Mouse (Mus musculus): ENCODE measurements around the gene Selenbp2.
"Not testable (repeated sequence)": the region's sequence is repeated elsewhere in the genome, so short reads cannot be mapped to it uniquely, and the experiment has no call there.

Selenbp2 gene

DNA sequence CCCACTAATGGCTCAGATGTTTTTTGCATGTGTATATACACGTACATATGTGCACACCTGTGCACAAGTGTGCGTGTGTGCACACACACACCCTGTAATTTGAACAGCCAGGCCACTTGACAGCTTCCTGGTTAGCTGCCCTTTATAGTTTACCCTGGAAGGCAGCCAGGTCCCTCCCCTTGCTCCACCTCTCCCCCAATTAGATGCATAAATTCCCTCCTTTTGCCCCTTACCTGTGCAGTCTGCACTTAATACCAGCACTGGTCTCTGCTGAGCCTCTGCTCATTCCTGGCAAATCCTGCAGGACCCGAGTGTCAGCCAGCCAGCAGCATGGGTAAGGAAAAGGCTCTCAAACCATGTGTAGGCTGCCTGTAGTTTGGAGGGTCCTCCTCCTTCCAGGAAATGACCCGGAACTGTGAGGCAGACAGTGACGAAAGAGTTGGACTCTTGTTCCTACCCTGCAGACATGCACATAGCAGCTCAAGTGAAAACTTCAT, at the start of gene Selenbp2:
Gene Selenbp2, plus strand, starts transcription at position 228 of the 497 bp plus-strand sequence.
- DNase-seq (ENCODE audit: low spot score): peak; percentile 79

DNA sequence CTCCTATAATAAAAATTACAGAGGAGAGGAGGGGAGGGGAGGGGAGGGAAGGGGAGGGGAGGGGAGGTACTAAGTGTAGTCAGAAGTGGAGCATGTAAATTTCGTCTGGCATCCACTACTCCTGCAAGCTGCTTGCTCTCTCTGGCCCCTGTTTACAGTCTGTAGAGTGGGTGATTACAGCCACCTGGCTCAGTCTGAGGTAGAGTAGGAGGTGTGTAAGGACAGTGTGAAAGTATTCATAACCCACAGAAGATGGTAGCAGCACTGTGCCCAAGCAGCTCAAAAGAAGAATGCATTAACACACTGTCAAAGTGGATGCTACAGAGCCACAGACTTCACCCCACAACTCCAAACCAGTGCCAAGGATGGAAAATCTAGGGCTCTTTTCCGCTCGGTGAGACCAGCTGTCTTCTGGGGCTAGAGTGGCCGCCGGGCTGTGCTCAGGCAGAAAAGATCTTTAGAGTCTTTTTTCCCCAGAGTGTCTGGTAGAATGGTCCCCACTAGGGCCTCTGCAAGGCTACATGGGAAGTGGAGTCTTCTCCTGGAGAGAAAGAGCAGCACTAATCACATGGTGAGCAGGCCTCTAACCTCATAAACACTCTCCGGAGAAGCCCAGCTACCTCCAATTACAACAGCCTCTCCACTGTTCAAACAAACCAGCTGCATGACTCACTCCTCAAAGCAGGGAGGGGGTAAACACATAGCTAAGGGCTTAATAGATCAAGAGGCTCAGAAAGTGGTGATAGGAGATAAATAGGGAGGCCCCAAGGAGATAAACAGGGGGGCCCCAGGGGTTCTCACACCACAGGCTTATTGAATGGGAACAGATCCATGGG, 44.4 kb upstream of the Selenbp2 start:
- peak; percentile 87 for DNase-seq (ENCODE audit: low spot score)

DNA sequence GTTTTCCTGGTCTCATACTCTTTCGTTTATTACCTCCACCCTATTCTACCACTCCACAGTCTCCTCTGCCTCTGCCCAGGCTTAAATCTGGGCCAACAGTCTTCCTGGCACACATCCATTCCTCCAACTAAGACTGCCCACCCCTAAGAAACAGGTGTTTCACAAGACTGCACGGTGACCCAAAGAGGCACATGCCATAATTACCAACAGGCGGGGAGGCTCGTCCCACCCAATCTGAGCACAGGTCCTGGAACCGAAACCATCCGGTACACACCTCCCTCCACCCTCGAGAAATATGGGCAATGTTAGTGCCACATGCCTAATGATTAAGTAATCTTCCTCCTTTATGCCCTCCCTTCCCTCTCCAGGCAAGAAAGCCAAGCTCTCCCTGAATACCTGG, 42.9 kb upstream of the Selenbp2 start:
- DNase-seq (ENCODE audit: low spot score): no peak

DNA sequence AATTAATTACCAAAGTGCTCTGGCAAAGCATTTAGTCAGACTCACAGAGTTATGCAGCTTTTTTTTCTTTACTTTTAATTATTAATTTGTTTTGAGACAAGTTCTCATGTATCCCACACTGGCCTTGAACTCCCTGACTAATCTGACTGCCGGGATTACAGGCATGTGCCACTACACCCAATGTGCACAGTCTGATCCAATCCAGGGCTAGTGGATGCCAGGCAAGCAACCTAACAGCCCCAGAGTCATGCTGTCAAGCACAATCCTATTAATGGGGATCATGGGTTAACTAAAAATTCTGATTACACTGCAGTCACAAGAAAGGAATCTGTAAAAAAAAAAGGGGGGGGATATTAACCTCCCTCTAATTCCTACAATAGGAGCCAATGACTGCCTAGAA, 39.4 kb upstream of the Selenbp2 start:
- DNase-seq (ENCODE audit: low spot score): not testable (repeated sequence)

DNA sequence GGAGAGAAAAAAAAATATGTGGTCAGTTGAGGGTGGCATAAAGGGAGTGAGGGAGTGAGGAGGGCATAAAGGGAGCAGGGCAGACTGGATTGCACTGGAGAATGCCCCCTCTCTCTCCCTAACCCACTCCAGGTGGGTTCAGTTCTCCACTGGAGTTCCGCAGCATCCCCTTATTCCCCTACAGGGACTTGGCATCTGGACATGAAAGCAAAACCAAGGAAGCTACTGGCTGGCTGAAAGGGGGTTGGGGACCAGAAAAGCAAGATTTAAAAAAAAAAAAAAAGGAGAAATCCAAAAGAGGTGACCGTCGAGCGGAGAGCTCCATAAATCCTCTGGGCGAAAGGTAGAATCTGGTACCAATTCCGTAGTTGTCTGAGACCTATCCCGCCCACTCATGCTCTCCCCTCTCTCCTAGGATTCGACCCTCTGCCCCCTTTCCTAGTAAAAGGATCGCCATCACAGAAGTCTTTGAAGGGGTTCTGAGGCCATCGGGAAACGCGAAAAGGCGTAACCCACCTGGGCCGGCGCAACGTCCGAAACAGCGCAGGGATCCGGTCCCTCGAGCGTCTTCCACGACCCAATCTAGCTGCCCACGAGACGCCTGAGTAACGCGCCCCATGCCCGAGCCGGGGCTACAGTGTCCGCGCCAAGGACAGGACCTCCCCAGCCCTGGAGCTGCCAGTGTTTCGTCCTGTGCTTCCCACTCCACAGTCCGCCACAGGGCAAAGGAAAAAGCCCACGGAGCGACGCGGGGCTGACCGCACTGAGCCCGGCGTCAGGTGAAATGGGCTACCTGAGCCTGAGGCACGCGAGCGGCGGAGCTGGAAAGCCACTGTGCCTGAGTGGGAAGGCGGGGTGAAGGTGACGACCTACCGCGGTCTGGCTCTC, 35.3 kb upstream of the Selenbp2 start:
- DNase-seq (ENCODE audit: low spot score): not testable (repeated sequence)

DNA sequence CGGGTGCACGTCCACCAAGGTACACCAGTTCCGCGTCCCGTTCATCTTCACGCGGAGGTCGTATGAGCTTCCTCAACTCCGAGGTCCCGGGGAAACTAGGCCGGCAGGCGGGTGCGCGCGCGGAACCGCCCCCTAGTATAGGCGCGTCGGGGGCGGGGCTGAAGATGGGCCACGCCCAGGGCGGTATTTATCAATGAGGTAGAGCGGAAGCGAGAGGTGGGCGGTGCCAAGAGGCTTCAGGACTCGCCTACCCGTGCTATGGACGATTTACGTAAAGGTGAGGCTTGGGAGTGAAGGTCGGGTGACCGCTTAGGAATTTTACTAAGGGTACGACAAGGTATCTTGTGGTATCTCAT, 34.6 kb upstream of the Selenbp2 start, which contains the start of gene Tuft1:
Gene Tuft1, minus strand, starts transcription at position 133 of the 356 bp plus-strand sequence.
- not testable (repeated sequence) for DNase-seq (ENCODE audit: low spot score)

DNA sequence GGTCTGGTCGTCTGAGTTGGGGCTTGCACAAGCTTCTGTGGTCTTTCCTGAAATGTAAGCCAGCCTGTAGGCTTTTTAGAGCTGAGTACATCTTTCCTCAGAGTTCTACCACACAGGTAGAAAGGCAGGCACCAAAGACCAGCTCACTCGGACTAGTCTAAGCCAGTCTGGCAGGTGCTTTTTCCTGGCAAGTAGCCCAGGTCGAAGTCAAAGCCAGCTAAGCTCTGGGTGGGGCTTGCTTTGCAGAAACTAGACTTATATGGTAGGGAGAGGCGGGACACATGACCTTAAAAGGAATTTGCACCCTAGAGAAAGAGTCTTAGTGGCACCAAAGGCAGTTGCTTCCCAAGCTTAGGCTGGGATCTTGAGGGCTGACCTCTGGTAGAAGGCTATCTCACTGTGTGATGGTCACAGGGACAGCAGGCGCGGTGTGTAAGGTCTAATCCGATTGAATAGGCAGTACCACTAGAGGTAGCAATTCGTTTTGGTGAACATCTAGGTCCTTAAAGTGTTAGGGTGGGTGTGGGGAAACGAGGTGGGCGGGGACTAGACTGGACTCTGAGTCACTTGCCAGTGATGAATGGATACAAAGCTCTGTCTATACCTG, 34.1 kb upstream of the Selenbp2 start:
- peak; percentile 78 for DNase-seq (ENCODE audit: low spot score)

DNA sequence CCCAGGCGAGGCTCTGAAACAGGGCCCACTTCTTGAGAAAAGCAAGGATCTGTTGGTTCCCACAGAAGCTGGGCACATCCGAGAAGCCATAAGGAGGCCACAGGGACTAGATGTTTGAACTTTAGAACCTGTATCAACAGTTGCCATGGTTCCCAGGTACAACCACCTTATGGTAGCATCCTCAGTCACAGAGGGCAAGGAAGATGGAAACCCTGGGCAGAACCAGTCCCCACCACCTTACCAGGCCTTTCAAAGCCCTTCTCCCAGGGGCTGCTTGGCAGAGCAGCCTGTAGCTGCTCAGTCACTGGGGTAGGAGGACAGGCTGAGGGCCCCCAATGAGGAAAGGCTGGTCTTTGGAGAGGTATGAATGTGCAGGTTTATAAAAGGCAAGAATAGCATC, 32.5 kb upstream of the Selenbp2 start:
- not testable (repeated sequence) for DNase-seq (ENCODE audit: low spot score)

DNA sequence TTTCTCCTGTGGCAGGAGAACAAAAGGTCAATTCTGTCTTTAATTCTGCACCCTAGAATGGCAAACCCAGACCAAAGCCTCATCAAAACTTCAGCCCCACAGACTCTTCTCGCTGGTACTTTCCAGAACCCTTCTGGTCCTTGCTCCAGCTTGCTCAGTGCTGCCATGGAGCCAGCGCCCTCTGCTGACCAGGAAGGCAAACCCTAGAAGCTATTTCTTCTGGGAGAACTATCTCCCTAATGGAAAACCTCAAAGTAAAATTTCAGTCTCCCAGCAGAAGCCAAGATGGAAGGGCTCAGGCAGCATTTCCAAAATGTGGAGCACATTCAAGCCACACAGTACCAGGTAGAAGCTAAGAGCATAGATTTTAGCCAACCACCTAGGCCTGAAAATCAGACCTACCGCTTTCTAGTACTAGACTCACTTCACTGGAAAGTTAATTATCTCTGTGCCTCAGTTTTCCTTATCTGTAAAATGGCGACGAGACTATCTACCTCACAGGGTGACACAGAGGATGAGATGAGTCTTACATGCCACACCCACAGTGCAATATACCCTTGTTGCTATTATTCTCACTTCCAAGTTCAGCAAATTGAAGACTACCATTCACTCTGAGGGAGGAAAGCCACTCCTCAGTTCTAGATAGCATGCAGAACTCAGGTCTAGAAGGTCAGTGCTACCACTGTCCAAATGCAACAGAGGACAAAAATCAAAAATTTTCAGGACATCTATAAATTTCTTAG, 28.1 kb upstream of the Selenbp2 start:
- not testable (repeated sequence) for DNase-seq (ENCODE audit: low spot score)

DNA sequence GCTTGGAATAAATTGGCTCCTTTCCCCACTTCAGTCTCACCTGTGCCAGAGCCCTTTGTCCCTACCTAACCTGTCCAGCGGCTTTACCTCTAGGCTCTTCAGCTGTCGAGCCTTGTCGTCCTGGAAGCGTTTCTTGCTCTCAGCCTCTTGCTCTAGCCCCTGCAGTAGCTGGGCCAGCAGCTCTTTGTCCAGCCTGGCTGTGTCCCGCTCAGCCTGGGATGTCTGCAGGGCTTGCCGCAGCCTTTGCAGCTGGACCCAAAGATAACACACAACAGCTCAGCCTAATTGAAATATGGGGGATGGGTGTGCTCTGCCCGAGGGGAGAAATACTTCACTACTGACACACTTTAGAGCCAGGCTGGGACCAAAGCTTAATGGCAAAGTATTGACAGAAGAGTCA, 27.5 kb upstream of the Selenbp2 start:
- not testable (repeated sequence) for DNase-seq (ENCODE audit: low spot score)

DNA sequence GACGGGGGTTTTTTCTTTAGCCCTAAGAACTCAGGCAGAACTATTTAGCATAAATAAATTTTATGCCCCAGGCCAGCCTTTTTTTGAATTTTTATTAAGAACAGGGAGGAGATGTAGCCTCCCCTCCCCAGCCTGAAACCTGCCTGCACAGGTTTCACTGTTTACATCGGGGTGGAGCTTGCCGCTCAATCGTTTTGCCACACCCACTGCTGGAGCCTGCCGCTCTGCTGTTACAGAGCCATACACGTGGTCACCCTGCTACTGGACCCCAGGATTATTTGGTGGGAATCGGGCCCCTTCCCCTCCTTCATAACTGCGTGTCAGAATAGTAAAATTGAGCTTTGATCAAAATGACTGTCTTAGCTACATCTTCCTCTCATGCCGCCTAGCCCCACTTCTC, 18.3 kb upstream of the Selenbp2 start:
- DNase-seq (ENCODE audit: low spot score): not testable (repeated sequence)

DNA sequence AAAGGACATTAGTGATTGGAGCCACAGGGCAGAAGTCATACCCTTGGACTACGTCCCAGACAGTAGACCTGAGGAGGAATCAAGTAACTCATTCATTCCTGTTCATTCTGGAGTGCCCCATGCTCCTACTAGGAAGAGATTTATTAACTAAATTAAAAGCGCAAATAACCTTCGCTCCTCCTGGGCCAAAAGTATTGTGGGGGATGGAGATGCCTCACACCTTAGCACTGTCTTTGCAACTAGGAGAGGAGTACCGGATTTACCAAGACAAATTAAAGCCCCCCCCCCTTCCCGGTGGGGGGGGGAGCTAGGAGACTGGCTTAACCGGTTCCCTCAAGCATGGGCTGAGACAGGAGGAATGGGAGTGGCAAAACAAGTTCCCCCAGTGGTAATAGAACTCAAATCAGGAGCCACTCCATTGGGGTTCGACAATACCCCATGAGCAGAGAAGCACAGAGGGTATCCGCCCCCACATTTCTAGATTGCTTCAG, 14.0 kb upstream of the Selenbp2 start:
- no peak for DNase-seq (ENCODE audit: low spot score)

DNA sequence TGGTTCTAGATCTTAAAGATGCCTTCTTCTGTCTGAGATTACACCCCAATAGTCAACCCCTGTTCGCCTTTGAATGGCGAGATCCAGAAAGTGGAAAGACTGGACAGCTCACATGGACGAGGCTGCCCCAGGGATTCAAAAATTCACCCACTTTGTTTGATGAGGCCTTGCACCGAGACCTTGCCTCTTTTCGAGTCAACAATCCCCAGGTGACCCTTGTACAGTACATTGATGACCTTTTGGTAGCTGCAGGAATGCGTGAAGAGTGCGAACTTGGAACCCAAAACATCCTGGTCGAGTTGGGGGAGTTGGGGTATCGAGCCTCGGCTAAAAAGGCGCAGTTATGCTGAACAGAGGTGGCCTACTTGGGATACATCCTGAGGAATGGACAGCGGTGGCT, 13.3 kb upstream of the Selenbp2 start:
- DNase-seq (ENCODE audit: low spot score): not testable (repeated sequence)

DNA sequence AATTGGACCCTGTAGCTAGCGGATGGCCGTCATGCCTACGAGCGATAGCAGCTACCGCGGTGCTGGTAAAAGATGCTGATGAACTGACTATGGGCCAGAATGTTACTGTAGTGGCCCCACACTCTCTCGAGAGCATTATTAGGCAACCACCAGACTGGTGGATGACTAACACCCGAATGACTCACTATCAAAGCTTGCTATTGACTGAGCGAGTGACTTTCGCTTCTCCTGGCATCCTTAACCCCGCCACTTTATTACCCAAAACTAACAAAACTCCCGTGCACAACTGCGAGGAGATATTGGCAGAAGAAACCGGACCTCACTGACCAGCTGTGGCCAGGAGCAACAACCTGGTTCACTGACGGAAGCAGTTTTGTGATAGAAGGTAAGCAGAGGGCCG, 12.6 kb upstream of the Selenbp2 start:
- no peak for DNase-seq (ENCODE audit: low spot score)

DNA sequence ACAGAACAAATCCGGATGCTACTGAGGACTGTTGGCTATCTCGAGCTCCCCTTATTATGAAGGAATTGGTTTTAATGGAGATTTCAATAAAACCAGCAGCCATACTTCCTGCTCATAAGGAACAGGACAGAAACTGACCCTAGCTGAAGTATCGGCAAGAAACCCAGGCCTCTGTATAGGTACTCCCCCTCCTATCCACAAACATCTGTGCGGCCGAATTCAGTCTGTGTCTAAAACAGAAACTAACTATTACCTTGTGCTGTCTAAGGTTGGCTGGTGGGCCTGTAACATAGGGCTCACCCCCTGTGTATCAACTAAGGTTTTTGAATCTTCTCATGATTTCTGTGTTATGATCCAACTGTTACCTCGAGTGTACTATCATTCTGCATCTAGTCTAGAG, 9.7 kb upstream of the Selenbp2 start:
- DNase-seq (ENCODE audit: low spot score): no peak

DNA sequence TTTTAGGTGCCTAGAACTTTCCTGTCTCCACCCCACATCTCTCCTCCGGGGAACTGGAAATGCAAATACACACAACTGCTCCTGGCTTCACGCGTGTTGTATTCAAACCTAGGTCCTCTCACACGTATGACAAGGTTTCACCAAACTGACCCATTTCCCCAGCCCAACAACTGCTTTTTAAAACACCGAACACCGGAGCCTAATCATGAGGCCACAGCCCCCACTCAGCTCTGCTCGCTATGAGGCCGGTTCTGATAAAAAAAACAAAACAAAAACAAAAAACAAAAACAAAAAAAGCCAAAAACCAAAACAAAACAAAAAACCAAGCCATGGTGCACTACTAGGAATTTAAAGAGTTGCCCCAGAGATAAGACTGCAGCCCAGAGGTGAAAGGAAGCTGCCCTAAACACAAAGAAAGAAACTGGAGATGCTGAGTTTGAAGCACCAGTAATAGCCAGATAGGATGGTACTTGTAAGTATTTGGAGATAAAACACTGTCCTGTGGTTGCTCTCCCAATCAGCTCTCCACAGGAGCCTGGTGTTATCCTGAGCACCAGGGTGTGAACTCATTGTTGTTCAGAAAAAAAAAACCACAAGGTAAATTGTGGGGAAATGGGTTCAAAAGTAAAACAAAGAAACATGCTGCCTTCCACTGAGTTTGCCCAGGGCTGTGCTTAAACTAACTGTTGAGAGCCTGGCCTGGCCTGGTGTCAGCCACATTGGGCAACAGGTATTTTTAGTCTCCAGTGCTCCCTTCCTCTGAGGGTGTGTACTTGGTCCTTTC, 7.2 kb upstream of the Selenbp2 start:
- DNase-seq (ENCODE audit: low spot score): not testable (repeated sequence)

DNA sequence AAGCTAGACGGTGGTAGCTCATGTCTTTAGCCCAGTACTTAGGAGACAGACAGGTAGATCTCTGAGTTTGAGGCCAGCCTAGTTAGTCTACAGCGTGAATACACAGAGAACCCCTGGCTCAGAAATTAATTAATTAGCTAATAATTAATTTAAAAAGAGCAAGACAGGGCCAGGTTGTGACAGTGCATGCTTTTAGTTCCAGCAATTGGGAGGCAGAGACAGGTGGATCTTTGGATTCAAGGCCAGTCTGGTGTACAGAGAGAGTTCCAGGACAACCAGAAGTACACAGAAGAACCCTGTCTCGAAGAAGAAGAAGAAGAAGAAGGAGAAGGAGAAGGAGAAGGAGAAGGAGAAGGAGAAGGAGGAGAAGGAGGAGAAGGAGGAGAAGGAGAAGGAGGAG, 4.7 kb upstream of the Selenbp2 start:
- not testable (repeated sequence) for DNase-seq (ENCODE audit: low spot score)

DNA sequence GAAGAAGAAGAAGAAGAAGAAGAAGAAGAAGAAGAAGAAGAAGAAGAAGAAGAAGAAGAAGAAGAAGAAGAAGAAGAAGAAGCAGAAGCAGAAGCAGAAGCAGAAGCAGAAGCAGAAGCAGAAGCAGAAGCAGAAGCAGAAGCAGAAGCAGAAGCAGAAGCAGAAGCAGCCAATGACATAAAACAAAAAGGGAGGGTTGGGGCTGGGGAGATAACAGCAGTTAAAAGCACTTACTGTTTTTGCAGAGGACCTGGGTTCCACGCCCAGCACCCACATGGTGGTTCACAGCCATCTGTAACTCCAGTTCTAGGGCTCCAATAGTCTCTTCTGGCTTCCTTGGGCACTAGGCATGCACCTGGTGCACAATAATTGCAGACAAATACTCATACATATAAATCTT, 4.2 kb upstream of the Selenbp2 start:
- DNase-seq (ENCODE audit: low spot score): not testable (repeated sequence)

DNA sequence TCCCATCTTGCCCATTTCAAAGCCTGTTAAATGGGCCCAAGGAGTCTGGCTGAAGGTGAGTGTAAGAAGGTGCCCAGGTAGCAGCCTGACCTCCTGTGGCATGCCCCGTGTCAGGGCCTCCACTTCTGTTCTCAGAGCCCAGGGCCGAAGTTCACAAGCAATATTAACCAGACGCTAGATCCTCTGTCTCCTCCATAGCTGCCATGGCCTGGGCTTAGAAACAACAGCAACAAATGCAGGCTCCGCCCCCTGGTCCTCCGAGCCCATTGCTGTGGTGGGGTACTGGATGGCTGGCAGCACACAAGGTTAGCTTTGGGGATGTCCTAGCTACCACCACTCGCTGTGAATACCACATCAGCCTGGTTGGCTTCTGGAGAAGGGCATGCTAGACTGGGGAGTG, 3.2 kb upstream of the Selenbp2 start:
- peak; percentile 28 for DNase-seq (ENCODE audit: low spot score)

DNA sequence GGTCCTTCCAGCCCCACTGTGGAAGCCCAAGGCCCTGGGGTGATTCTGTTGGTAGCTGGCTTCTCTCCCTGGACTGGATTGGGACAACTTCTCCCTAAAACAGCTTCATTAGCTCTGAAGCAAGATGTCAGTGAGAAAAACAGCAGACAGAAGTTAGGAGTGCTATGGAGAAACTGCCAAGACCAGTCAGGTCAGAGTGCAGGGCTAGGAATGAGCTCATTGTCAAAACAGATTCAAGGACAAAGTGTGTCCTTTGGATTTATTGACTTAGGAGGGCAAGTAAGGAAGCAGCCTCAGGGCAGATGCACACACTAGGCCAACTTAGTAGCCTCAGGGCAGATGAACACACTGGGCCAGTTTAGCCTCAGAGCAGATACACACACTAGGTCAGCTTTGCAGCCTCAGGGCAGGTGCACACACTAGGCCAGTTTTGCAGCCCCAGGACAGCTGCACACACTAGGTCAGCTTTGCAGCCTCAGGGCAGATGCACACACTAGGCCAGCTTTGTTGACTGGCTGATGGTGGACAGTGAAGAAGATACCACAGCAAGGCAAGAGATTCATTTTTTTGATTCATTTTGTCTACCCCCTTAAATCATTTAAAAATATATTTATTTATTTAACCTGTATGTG, 2.6 kb upstream of the Selenbp2 start:
- DNase-seq (ENCODE audit: low spot score): peak; percentile 65
